Mouse (Mus musculus) hematopoietic stem cell, adult 5-6 weeks (primary cell): ENCODE measurements around the gene Yod1. TPM values are rescaled to one million over a fixed set of nuclear protein-coding genes. Genes with fewer than 3 reads are reported as not detected.
A peak's percentile ranks its signal among the peaks of the same experiment; 100 is the strongest.

Source experiments
- ATAC-seq, 2 experiments: fragments of 125-278 bp in 1 of 2; replicated peaks in 1 of 2; 2 replicates each; pipeline ENCODE4 v1.8.0; 2016 to 2017; ENCODE audit warnings: inconsistent platforms in 2 of 2, mild to moderate bottlenecking in 2 of 2, moderate number of reproducible peaks in 2 of 2, low read depth in 1 of 2, moderate TSS enrichment in 1 of 2; ENCODE audit not compliant: low FRiP score in 2 of 2, poor library complexity in 2 of 2, severe bottlenecking in 2 of 2, insufficient read depth in 1 of 2, low TSS enrichment in 1 of 2
- total RNA-seq: library from RNA; stranded (forward); fragments of 172-1452, 232-1000 nt; gene quantifications from 2 replicates; pipeline ENCODE4 v1.2.3, GENCODE M21; 2017

Gene Yod1
- total RNA-seq, 1 experiment from 2014 or later, result 8.8 TPM

DNA sequence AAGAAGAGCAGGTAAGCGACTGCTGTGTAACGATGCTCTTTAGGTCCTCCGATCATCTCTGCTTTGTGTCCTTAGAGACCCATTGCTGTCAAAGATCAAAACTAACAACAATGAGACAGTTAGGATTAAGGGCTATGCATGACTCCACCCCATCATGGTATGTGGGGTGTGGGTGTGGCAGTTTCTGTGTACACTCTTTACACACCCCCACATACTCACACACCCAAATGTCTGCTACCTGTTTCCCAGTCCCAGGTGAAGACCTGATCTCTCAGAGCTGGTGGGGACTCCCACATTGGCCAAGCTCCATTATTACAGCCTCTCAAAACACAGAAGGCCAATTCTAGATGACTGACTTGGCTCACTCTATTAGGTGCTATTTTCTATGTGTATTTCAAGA lies 28.5 kb downstream of the Yod1 start:
- no peak for ATAC-seq

DNA sequence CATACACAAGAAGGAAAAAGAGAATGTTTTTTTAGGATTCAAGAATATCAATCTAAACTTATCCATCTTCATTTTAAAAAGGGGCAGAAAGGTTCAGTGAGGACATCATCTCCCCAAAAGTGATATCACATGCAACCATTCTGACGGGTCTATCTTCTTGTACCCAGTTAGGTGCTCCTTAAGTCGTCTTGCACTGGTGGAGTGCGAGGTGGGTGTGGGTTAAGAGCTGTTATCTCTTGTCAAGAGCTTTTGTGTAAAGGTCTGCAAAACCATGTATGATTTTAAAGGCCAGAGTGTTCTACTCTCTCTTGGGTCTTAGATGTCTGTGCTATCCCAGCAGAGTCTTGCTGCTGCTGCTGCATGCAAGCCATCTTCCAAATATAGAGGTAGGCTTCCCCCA lies 29.7 kb downstream of the Yod1 start:
- ATAC-seq, result no peak

- no peak for ATAC-seq
Measured at GRCm38 (mm10) chr1:130759689-130760088, 42.6 kb downstream of the Yod1 start.

DNA sequence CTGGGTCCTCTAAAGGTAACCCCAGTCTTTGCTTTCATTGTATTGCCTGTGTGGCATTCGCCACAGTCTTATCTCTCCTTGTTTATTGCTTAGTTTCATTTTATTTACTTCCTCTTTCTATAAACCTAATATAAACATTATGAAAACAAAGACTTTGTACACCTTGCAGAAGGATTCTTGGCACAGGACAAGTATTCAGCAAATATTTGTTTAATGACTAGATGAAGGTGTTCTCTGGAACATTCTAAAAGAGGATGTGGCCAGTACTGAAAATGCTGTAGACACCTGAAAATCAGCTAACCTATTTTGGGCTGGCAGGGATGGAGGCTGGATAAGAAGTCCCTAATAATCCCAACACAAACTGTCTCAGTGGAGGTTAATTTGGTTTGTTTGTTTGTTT lies 44.5 kb downstream of the Yod1 start:
- ATAC-seq, result no peak

- no peak for ATAC-seq
Measured at GRCm38 (mm10) chr1:130762045-130762760, 45.1 kb downstream of the Yod1 start.

DNA sequence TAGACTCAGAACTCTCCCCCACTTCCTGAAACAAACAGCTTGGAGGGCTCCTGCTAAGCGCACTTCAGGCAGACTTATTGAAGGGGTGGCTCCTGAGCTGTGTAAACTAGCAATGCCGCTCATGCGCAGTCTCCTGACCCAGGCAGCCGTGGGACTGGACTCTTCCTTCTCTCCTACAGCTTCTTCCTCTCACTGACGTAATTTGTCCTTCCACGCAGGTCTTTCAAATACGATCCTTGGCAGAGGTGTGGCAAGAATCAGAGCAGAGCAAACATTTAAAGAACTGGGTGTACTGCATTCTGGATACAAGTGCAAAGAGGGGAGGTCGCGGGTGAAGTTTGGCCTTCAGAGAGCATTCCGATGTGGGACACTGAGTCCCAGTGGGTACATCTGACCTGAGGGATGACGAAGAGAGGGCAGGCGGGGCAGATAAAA lies 46.9 kb downstream of the Yod1 start:
- peak; percentile 51 to 80; a peak in 3 of 4 replicates for ATAC-seq

- ATAC-seq, result no peak
Measured at GRCm38 (mm10) chr1:130767066-130767465, 49.9 kb downstream of the Yod1 start.

DNA sequence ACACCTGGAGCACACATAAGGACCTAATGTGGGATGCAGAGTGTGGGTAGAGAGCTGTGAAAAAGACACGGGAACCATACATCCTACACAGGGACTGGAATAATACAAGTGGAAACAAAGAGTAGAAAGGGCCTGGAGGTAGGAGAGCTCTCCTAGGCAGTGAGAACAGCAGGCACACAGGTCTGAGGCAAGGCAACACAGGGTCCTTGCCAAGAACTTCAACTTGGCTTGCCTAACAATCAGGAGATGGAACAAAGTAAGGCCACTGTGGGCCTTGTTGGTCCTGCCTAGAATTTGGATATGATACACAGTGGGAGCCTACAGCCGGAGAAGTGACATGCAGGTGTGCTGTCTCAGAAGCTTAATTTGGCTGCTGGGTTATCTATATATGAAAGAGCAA lies 52.8 kb downstream of the Yod1 start:
- ATAC-seq, result no peak

DNA sequence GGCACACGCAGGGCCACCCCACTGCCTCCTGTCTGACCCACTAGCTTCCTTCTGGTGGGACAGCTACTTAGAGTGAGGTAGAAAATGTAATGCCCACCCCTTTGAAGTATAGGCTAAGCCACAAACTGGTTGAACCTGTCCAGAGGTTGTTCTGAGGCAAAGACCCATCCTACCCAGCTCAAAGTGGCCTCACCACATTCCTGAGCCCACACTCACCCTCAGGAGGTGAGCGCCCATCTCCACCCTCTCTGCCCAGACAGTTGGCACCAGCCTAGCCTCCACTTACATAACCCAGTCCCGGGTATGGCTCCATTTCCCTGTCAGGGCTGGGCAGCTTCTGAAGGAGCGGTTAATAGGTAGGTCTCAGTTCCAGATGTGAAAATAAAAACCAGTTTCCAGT lies 53.4 kb downstream of the Yod1 start:
- ATAC-seq, result no peak

- ATAC-seq, result no peak
Measured at GRCm38 (mm10) chr1:130770981-130771494, 53.9 kb downstream of the Yod1 start.

Other genes with a start within 250 kb of the Yod1 start
- not detected in 2 replicates for gene Zp3r, start 87.7 kb upstream of the Yod1 start, total RNA-seq
- not detected in 2 replicates for gene C4bp, start 55.7 kb upstream of the Yod1 start, total RNA-seq
- not detected in 2 replicates for gene Gm29427, start 1.5 kb upstream of the Yod1 start, total RNA-seq
- 14.6 and 18.1 TPM in 2 replicates for gene Pfkfb2, start 11.9 kb downstream of the Yod1 start, total RNA-seq
- gene AA986860, start 14.6 kb downstream of the Yod1 start, total RNA-seq, result 0.30 TPM in 1 of 2 replicates, not detected in the other
- not detected in 2 replicates for gene Fcamr, start 83.6 kb downstream of the Yod1 start, total RNA-seq
- not detected in 2 replicates for gene Pigr, start 109.4 kb downstream of the Yod1 start, total RNA-seq
- gene Fcmr, start 148.3 kb downstream of the Yod1 start, total RNA-seq, result not detected in 2 replicates
- gene Il24, start 170.1 kb downstream of the Yod1 start, total RNA-seq, result not detected in 2 replicates
- not detected in 2 replicates for gene Il20, start 194.1 kb downstream of the Yod1 start, total RNA-seq
- gene Il19, start 222.8 kb downstream of the Yod1 start, total RNA-seq, result not detected in 2 replicates